Comparison of ENCODE assay signal across 16 mouse cellular contexts in genomic region chr3:63390774-63391173, GRCm38 (mm10).
"Had no signal": no experiment of that assay in that cellular context is flagged by ENCODE, and none has a peak within 500 bp of the region (broad histone marks: within the 10 kb centered on the region; RNA-seq: fewer than 3 reads in every experiment).

No protein-coding gene starts in this region.

- H3K4me3 ChIP-seq: neural tube, embryonic 13.5 days; neural tube, embryonic 15.5 days; stomach, embryonic 15.5 days had no signal

- H3K27me3 ChIP-seq: neural tube, embryonic 13.5 days; neural tube, embryonic 15.5 days; stomach, embryonic 15.5 days had no signal

- H3K36me3 ChIP-seq: neural tube, embryonic 13.5 days; neural tube, embryonic 15.5 days; stomach, embryonic 15.5 days had no signal

- H3K27ac ChIP-seq: neural tube, embryonic 13.5 days; neural tube, embryonic 15.5 days; stomach, embryonic 15.5 days; stomach, postnatal 0 days had no signal

- H3K9me3 ChIP-seq: neural tube, embryonic 13.5 days; neural tube, embryonic 15.5 days; stomach, embryonic 15.5 days had no signal

- H3K4me2 ChIP-seq: neural tube, embryonic 13.5 days; neural tube, embryonic 15.5 days; stomach, embryonic 15.5 days had no signal

- H3K4me1 ChIP-seq: neural tube, embryonic 13.5 days; neural tube, embryonic 15.5 days; stomach, embryonic 15.5 days had no signal

- H3K9ac ChIP-seq: neural tube, embryonic 13.5 days; neural tube, embryonic 15.5 days; stomach, embryonic 15.5 days had no signal

- DNase-seq: retina, postnatal 1 day; right cerebral cortex, adult 18-20 months; right cerebral cortex, postnatal 14 days; right cerebral cortex, postnatal 25 days; right cerebral cortex, postnatal 4 days; spleen, adult 18-20 months; thymus, adult 18-20 months; thymus, adult 2 months; thymus, postnatal 14 days; thymus, postnatal 25 days; thymus, postnatal 36 days; thymus, postnatal 4 days had no signal
